Mouse (Mus musculus) neural tube, embryonic 13.5 days (tissue): Measurements from ENCODE around the gene Zfp663. TPM values are rescaled to one million over a fixed set of nuclear protein-coding genes. Genes with fewer than 3 reads are reported as not detected.

ENCODE experiments used
- ATAC-seq: fragments of 200-750 bp; cut with Nextera tagmentation; 2 replicates; pipeline ENCODE4 v1.8.0; 2017; ENCODE audit warnings: low read depth, mild to moderate bottlenecking, moderate TSS enrichment, moderate library complexity
- H3K27ac ChIP-seq: fragments of 300-500 bp; sonication (generic); replicated peaks from 2 replicates; pipeline ENCODE4 v1.5.1; 2015; ENCODE audit warnings: moderate library complexity, mild to moderate bottlenecking, inconsistent platforms
- H3K27me3 ChIP-seq: fragments of 300-500 bp; sonication (generic); 2 replicates; pipeline ENCODE4 v1.6.1; 2015; ENCODE audit warnings: mild to moderate bottlenecking, inconsistent platforms
- H3K36me3 ChIP-seq: fragments of 300-500 bp; sonication (generic); 2 replicates; pipeline ENCODE4 v1.6.1; 2015; ENCODE audit warnings: mild to moderate bottlenecking, inconsistent platforms
- H3K4me1 ChIP-seq: fragments of 300-500 bp; sonication (generic); replicated peaks from 2 replicates; pipeline ENCODE4 v1.6.1; 2015; ENCODE audit warnings: inconsistent platforms
- H3K4me2 ChIP-seq: fragments of 300-500 bp; sonication (generic); 2 replicates; pipeline ENCODE4 v1.6.1; 2015; ENCODE audit warnings: inconsistent platforms, mild to moderate bottlenecking, moderate library complexity
- H3K4me3 ChIP-seq: fragments of 300-500 bp; sonication (generic); 2 replicates; pipeline ENCODE4 v1.5.1; 2015; ENCODE audit warnings: mild to moderate bottlenecking, inconsistent platforms
- H3K9ac ChIP-seq: fragments of 300-500 bp; sonication (generic); 2 replicates; pipeline ENCODE4 v1.6.1; 2015; ENCODE audit warnings: moderate library complexity, mild to moderate bottlenecking, inconsistent platforms
- H3K9me3 ChIP-seq: fragments of 300-500 bp; sonication (generic); 2 replicates; pipeline ENCODE4 v1.6.1; 2016; ENCODE audit warnings: inconsistent platforms
- WGBS: fragments of 180-500 bp; shearing (Covaris S2); methylation state at CpG from one replicate; pipeline ENCODE4 v1.1.7; 2015; 5-methylcytosine and 5-hydroxymethylcytosine counted together
- polyA plus RNA-seq: library from polyadenylated mRNA; unstranded; fragments of >200 nt; fragmentation: Nextera tagmentation; extraction: Ambion mirVana; gene quantifications from 2 replicates; pipeline ENCODE4 v1.2.1, GENCODE M21; 2015

The Zfp663 gene
- polyA plus RNA-seq: 6.9 and 7.5 TPM in 2 replicates

GRCm38 (mm10) chr2:165368496-165368895, at the start of gene Zfp663:
Gene Zfp663, minus strand, starts transcription at chr2:165368729.
- Histone ChIP-seq H3K9me3 (no peaks in the 10 kb centered on the region), H3K4me1 (peaks cover 42% of the 10 kb centered on the region), H3K4me3 (peak within 1 kb of the TSS; percentile 49), H3K4me2 (peak within 1 kb of the TSS; percentile 79), H3K27ac (peak within 1 kb of the TSS; percentile 82), H3K36me3 (no peaks in the 10 kb centered on the region), H3K27me3 (peaks cover 3% of the 10 kb centered on the region; the same call in 1 of the 2 replicates), H3K9ac (peak within 1 kb of the TSS; percentile 81)
- ATAC-seq: peak; percentile 57
- WGBS: under 1% methylated on average over 27 of the region's 27 CpGs

- Histone ChIP-seq H3K27me3 (no peaks in the 10 kb centered on the region), H3K36me3 (no peaks in the 10 kb centered on the region), H3K4me2 (no peak overlapping the region), H3K9me3 (no peaks in the 10 kb centered on the region), H3K27ac (peak overlapping the region; percentile 67), H3K4me3 (no peak overlapping the region), H3K9ac (no peak overlapping the region), H3K4me1 (peaks cover 50% of the 10 kb centered on the region)
- 43% methylated on average over 7 of the region's 7 CpGs for WGBS
- ATAC-seq: peak; percentile 64; the same call in 1 of the 2 replicates
Measured at GRCm38 (mm10) chr2:165417291-165417690, 48.8 kb upstream of the Zfp663 start.

- H3K27ac ChIP-seq: no peak overlapping the region
- no peak for ATAC-seq
Measured at GRCm38 (mm10) chr2:165415795-165416194, 47.3 kb upstream of the Zfp663 start.

GRCm38 (mm10) chr2:165415141-165415721, 46.7 kb upstream of the Zfp663 start:
- Histone ChIP-seq H3K9me3 (no peaks in the 10 kb centered on the region), H3K36me3 (no peaks in the 10 kb centered on the region), H3K9ac (no peak overlapping the region), H3K4me3 (no peak overlapping the region), H3K27me3 (no peaks in the 10 kb centered on the region), H3K4me2 (no peak overlapping the region), H3K27ac (no peak overlapping the region; the same call in 1 of the 2 replicates), H3K4me1 (peaks cover 45% of the 10 kb centered on the region)
- WGBS: 66% methylated on average over 11 of the region's 11 CpGs
- no peak for ATAC-seq

More at GRCm38 (mm10) chr2:165415795-165416194, 47.3 kb upstream of the Zfp663 start:
- Histone ChIP-seq H3K4me3 (no peak overlapping the region), H3K36me3 (no peaks in the 10 kb centered on the region), H3K4me2 (no peak overlapping the region), H3K9me3 (no peaks in the 10 kb centered on the region), H3K9ac (no peak overlapping the region), H3K4me1 (peaks cover 50% of the 10 kb centered on the region), H3K27me3 (no peaks in the 10 kb centered on the region)
- 73% methylated on average over 6 of the region's 6 CpGs for WGBS

- no peak for ATAC-seq
- Histone ChIP-seq H3K27me3 (no peaks in the 10 kb centered on the region), H3K36me3 (no peaks in the 10 kb centered on the region), H3K4me2 (no peak overlapping the region), H3K9me3 (no peaks in the 10 kb centered on the region), H3K4me1 (peaks cover 36% of the 10 kb centered on the region), H3K9ac (no peak overlapping the region), H3K27ac (no peak overlapping the region; the same call in 1 of the 2 replicates), H3K4me3 (no peak overlapping the region)
- WGBS: 87% methylated on average over 5 of the region's 5 CpGs
Measured at GRCm38 (mm10) chr2:165414321-165414720, 45.8 kb upstream of the Zfp663 start.

GRCm38 (mm10) chr2:165413884-165414283, 45.4 kb upstream of the Zfp663 start:
- no peaks in the 10 kb centered on the region for H3K9me3 ChIP-seq
- no peak for ATAC-seq
- peaks cover 34% of the 10 kb centered on the region for H3K4me1 ChIP-seq
- H3K4me3 ChIP-seq: no peak overlapping the region
- H3K27me3 ChIP-seq: no peaks in the 10 kb centered on the region
- no peak overlapping the region for H3K4me2 ChIP-seq
- H3K36me3 ChIP-seq: no peaks in the 10 kb centered on the region
- no peak overlapping the region for H3K27ac ChIP-seq
- no peak overlapping the region for H3K9ac ChIP-seq
- WGBS: 45% methylated on average over 3 of the region's 3 CpGs

- Histone ChIP-seq H3K4me1 (no peaks in the 10 kb centered on the region), H3K36me3 (no peaks in the 10 kb centered on the region), H3K27ac (no peak overlapping the region), H3K27me3 (no peaks in the 10 kb centered on the region), H3K9ac (no peak overlapping the region; the same call in 1 of the 2 replicates), H3K4me3 (no peak overlapping the region), H3K9me3 (no peaks in the 10 kb centered on the region), H3K4me2 (no peak overlapping the region)
- 50% methylated on average over 10 of the region's 10 CpGs for WGBS
- peak; percentile 23; the same call in 1 of the 2 replicates for ATAC-seq
Measured at GRCm38 (mm10) chr2:165407700-165408301, 39.3 kb upstream of the Zfp663 start.

GRCm38 (mm10) chr2:165405351-165405750, 36.8 kb upstream of the Zfp663 start:
- Histone ChIP-seq H3K36me3 (no peaks in the 10 kb centered on the region), H3K9me3 (no peaks in the 10 kb centered on the region), H3K27ac (no peak overlapping the region), H3K4me2 (no peak overlapping the region), H3K4me1 (no peaks in the 10 kb centered on the region), H3K4me3 (no peak overlapping the region), H3K9ac (no peak overlapping the region), H3K27me3 (no peaks in the 10 kb centered on the region)
- 62% methylated on average over 6 of the region's 6 CpGs for WGBS
- ATAC-seq: no peak

- Histone ChIP-seq H3K9ac (no peak overlapping the region), H3K9me3 (no peaks in the 10 kb centered on the region), H3K4me2 (no peak overlapping the region), H3K4me1 (no peaks in the 10 kb centered on the region), H3K36me3 (no peaks in the 10 kb centered on the region), H3K27ac (no peak overlapping the region), H3K4me3 (no peak overlapping the region), H3K27me3 (no peaks in the 10 kb centered on the region)
- 75% methylated on average over 9 of the region's 9 CpGs for WGBS
- ATAC-seq: no peak
Measured at GRCm38 (mm10) chr2:165404951-165405350, 36.4 kb upstream of the Zfp663 start.

GRCm38 (mm10) chr2:165398164-165398785, 29.7 kb upstream of the Zfp663 start:
- no peak for ATAC-seq

GRCm38 (mm10) chr2:165397502-165398163, 29.1 kb upstream of the Zfp663 start:
- 66% methylated on average over 23 of the region's 23 CpGs for WGBS
- Histone ChIP-seq H3K9me3 (no peaks in the 10 kb centered on the region), H3K36me3 (no peaks in the 10 kb centered on the region), H3K27ac (peak overlapping the region; percentile 76), H3K27me3 (no peaks in the 10 kb centered on the region), H3K4me1 (peaks cover 17% of the 10 kb centered on the region), H3K4me2 (no peak overlapping the region), H3K4me3 (no peak overlapping the region), H3K9ac (no peak overlapping the region)
- ATAC-seq: peak; percentile 52; the same call in 1 of the 2 replicates

More at GRCm38 (mm10) chr2:165398164-165398785, 29.7 kb upstream of the Zfp663 start:
- WGBS: 65% methylated on average over 15 of the region's 15 CpGs
- Histone ChIP-seq H3K4me3 (no peak overlapping the region), H3K4me1 (peaks cover 17% of the 10 kb centered on the region), H3K9me3 (no peaks in the 10 kb centered on the region), H3K27me3 (no peaks in the 10 kb centered on the region), H3K4me2 (no peak overlapping the region), H3K27ac (peak overlapping the region; percentile 76), H3K9ac (no peak overlapping the region), H3K36me3 (no peaks in the 10 kb centered on the region)
